Mouse (Mus musculus): ENCODE data around the gene Zbtb38.

GRCm38 (mm10) chr9:96684866-96685599, 67.6 kb downstream of the Zbtb38 start:
- TF ChIP-seq CTCF (conservative IDR thresholded peaks at IDR 0.05; ENCODE audit: low read length) (no peak), POU5F1 (IDR thresholded peaks at IDR 0.05; ENCODE audit: borderline replicate concordance, low read length) (no peak)

Data from E14TG2a.4 (cell line).